Mouse (Mus musculus): ENCODE measurements around the gene Epn3. TPM values are rescaled to one million over a fixed set of nuclear protein-coding genes. Genes with fewer than 3 reads are reported as not detected.

The Epn3 gene
- polyA plus RNA-seq, 1 experiment from 2014 or later, result 0.27 TPM

GRCm38 (mm10) chr11:94469136-94470064 lies 30.4 kb downstream of the Epn3 start:
- ATAC-seq (ENCODE audit: low FRiP score) (no peak), DNase-seq (ENCODE audit: low spot score, missing footprints) (no peak)
- 12% methylated on average over 9 of the region's 9 CpGs for WGBS
- Histone ChIP-seq H3K4me2 (peak overlapping the region; percentile 19), H3K4me3 (ENCODE audit: low read depth, low read length) (no peak overlapping the region; the same call in 1 of the 2 replicates), H3K36me3 (ENCODE audit: control insufficient read depth, insufficient read depth, low read length) (no peaks in the 10 kb centered on the region), H3K9ac (ENCODE audit: low read length) (peak overlapping the region; percentile 24), H3K4me1 (ENCODE audit: control insufficient read depth, insufficient read depth, low read length) (peaks cover 57% of the 10 kb centered on the region), H3K9me3 (ENCODE audit: control insufficient read depth, low read length) (no peaks in the 10 kb centered on the region), H3K27me3 (ENCODE audit: control insufficient read depth, insufficient read depth, low read length) (peaks cover under 1% of the 10 kb centered on the region; the same call in 1 of the 2 replicates), H3K27ac (ENCODE audit: low read depth, low read length) (peak overlapping the region; percentile 88)

GRCm38 (mm10) chr11:94468582-94469064 lies 31.2 kb downstream of the Epn3 start:
- no peaks in the 10 kb centered on the region for H3K36me3 ChIP-seq (ENCODE audit: control insufficient read depth, insufficient read depth, low read length)
- DNase-seq (ENCODE audit: low spot score, missing footprints) (peak; percentile 98), ATAC-seq (ENCODE audit: low FRiP score) (peak; percentile 89)
- peak overlapping the region; percentile 88 for H3K27ac ChIP-seq (ENCODE audit: low read depth, low read length)
- no peak overlapping the region for H3K9ac ChIP-seq (ENCODE audit: low read length)
- peak overlapping the region; percentile 19 for H3K4me2 ChIP-seq
- 2% methylated on average over 4 of the region's 4 CpGs for WGBS
- H3K27me3 ChIP-seq (ENCODE audit: control insufficient read depth, insufficient read depth, low read length), result no peaks in the 10 kb centered on the region
- H3K4me1 ChIP-seq (ENCODE audit: control insufficient read depth, insufficient read depth, low read length), result peaks cover 56% of the 10 kb centered on the region
- H3K4me3 ChIP-seq (ENCODE audit: low read depth, low read length), result no peak overlapping the region
- no peaks in the 10 kb centered on the region for H3K9me3 ChIP-seq (ENCODE audit: control insufficient read depth, low read length)

GRCm38 (mm10) chr11:94466333-94466855 lies 33.4 kb downstream of the Epn3 start:
- H3K4me1 ChIP-seq (ENCODE audit: control insufficient read depth, insufficient read depth, low read length), result peaks cover 43% of the 10 kb centered on the region
- H3K9ac ChIP-seq (ENCODE audit: low read length), result no peak overlapping the region
- ATAC-seq (ENCODE audit: low FRiP score) (no peak), DNase-seq (ENCODE audit: low spot score, missing footprints) (no peak)
- 89% methylated on average over 17 of the region's 17 CpGs for WGBS
- H3K27me3 ChIP-seq (ENCODE audit: control insufficient read depth, insufficient read depth, low read length), result no peaks in the 10 kb centered on the region
- no peaks in the 10 kb centered on the region for H3K36me3 ChIP-seq (ENCODE audit: control insufficient read depth, insufficient read depth, low read length)
- no peak overlapping the region for H3K4me2 ChIP-seq
- H3K4me3 ChIP-seq (ENCODE audit: low read depth, low read length), result no peak overlapping the region
- H3K27ac ChIP-seq (ENCODE audit: low read depth, low read length), result no peak overlapping the region
- no peaks in the 10 kb centered on the region for H3K9me3 ChIP-seq (ENCODE audit: control insufficient read depth, low read length)

- peaks cover 22% of the 10 kb centered on the region for H3K4me1 ChIP-seq (ENCODE audit: control insufficient read depth, insufficient read depth, low read length)
- no peak for DNase-seq (ENCODE audit: low spot score, missing footprints)
- no peaks in the 10 kb centered on the region for H3K27me3 ChIP-seq (ENCODE audit: control insufficient read depth, insufficient read depth, low read length)
- ATAC-seq (ENCODE audit: low FRiP score), result no peak
- H3K36me3 ChIP-seq (ENCODE audit: control insufficient read depth, insufficient read depth, low read length), result no peaks in the 10 kb centered on the region; the same call in 1 of the 2 replicates
- no peak overlapping the region for H3K4me3 ChIP-seq (ENCODE audit: low read depth, low read length)
- H3K4me2 ChIP-seq, result no peak overlapping the region
- no peaks in the 10 kb centered on the region for H3K9me3 ChIP-seq (ENCODE audit: control insufficient read depth, low read length)
- WGBS, result 38% methylated on average over 2 of the region's 2 CpGs
- H3K9ac ChIP-seq (ENCODE audit: low read length), result no peak overlapping the region
- H3K27ac ChIP-seq (ENCODE audit: low read depth, low read length), result no peak overlapping the region
Measured at GRCm38 (mm10) chr11:94464170-94464569, 35.6 kb downstream of the Epn3 start.

GRCm38 (mm10) chr11:94461856-94462255 lies 37.9 kb downstream of the Epn3 start:
- Histone ChIP-seq H3K27me3 (ENCODE audit: control insufficient read depth, insufficient read depth, low read length) (no peaks in the 10 kb centered on the region), H3K4me1 (ENCODE audit: control insufficient read depth, insufficient read depth, low read length) (peaks cover 8% of the 10 kb centered on the region), H3K36me3 (ENCODE audit: control insufficient read depth, insufficient read depth, low read length) (no peaks in the 10 kb centered on the region; the same call in 1 of the 2 replicates), H3K9me3 (ENCODE audit: control insufficient read depth, low read length) (no peaks in the 10 kb centered on the region), H3K9ac (ENCODE audit: low read length) (no peak overlapping the region), H3K4me2 (no peak overlapping the region), H3K4me3 (ENCODE audit: low read depth, low read length) (no peak overlapping the region), H3K27ac (ENCODE audit: low read depth, low read length) (no peak overlapping the region)
- no peak for DNase-seq (ENCODE audit: low spot score, missing footprints)
- 88% methylated on average over 11 of the region's 11 CpGs for WGBS
- ATAC-seq (ENCODE audit: low FRiP score), result no peak

- 84% methylated on average over 15 of the region's 15 CpGs for WGBS
Measured at GRCm38 (mm10) chr11:94457001-94457400, 42.8 kb downstream of the Epn3 start.

GRCm38 (mm10) chr11:94456347-94456746 lies 43.4 kb downstream of the Epn3 start:
- no peak overlapping the region for H3K9ac ChIP-seq (ENCODE audit: low read length)
- no peaks in the 10 kb centered on the region for H3K27me3 ChIP-seq (ENCODE audit: control insufficient read depth, insufficient read depth, low read length)
- no peak overlapping the region for H3K27ac ChIP-seq (ENCODE audit: low read depth, low read length)
- H3K4me1 ChIP-seq (ENCODE audit: control insufficient read depth, insufficient read depth, low read length), result no peaks in the 10 kb centered on the region; the same call in 1 of the 2 replicates
- no peak overlapping the region for H3K4me3 ChIP-seq (ENCODE audit: low read depth, low read length)
- DNase-seq (ENCODE audit: low spot score, missing footprints), result no peak
- no peak overlapping the region for H3K4me2 ChIP-seq
- H3K36me3 ChIP-seq (ENCODE audit: control insufficient read depth, insufficient read depth, low read length), result no peaks in the 10 kb centered on the region; the same call in 1 of the 2 replicates
- ATAC-seq (ENCODE audit: low FRiP score), result no peak
- no peaks in the 10 kb centered on the region for H3K9me3 ChIP-seq (ENCODE audit: control insufficient read depth, low read length)
- WGBS, result 83% methylated on average over 3 of the region's 3 CpGs

More at GRCm38 (mm10) chr11:94457001-94457400, 42.8 kb downstream of the Epn3 start:
- ATAC-seq (ENCODE audit: low FRiP score) (no peak), DNase-seq (ENCODE audit: low spot score, missing footprints) (no peak)
- Histone ChIP-seq H3K9me3 (ENCODE audit: control insufficient read depth, low read length) (no peaks in the 10 kb centered on the region), H3K36me3 (ENCODE audit: control insufficient read depth, insufficient read depth, low read length) (no peaks in the 10 kb centered on the region; the same call in 1 of the 2 replicates), H3K4me1 (ENCODE audit: control insufficient read depth, insufficient read depth, low read length) (no peaks in the 10 kb centered on the region; the same call in 1 of the 2 replicates), H3K4me3 (ENCODE audit: low read depth, low read length) (no peak overlapping the region), H3K4me2 (no peak overlapping the region), H3K27me3 (ENCODE audit: control insufficient read depth, insufficient read depth, low read length) (no peaks in the 10 kb centered on the region), H3K9ac (ENCODE audit: low read length) (no peak overlapping the region), H3K27ac (ENCODE audit: low read depth, low read length) (no peak overlapping the region)

GRCm38 (mm10) chr11:94455161-94455820 lies 44.5 kb downstream of the Epn3 start:
- no peak overlapping the region for H3K9ac ChIP-seq (ENCODE audit: low read length)
- no peak overlapping the region for H3K4me3 ChIP-seq (ENCODE audit: low read depth, low read length)
- DNase-seq (ENCODE audit: low spot score, missing footprints), result no peak
- no peak overlapping the region for H3K27ac ChIP-seq (ENCODE audit: low read depth, low read length)
- H3K4me2 ChIP-seq, result no peak overlapping the region
- no peaks in the 10 kb centered on the region; the same call in 1 of the 2 replicates for H3K36me3 ChIP-seq (ENCODE audit: control insufficient read depth, insufficient read depth, low read length)
- 83% methylated on average over 10 of the region's 10 CpGs for WGBS
- H3K9me3 ChIP-seq (ENCODE audit: control insufficient read depth, low read length), result no peaks in the 10 kb centered on the region
- ATAC-seq (ENCODE audit: low FRiP score), result no peak
- no peaks in the 10 kb centered on the region for H3K27me3 ChIP-seq (ENCODE audit: control insufficient read depth, insufficient read depth, low read length)
- no peaks in the 10 kb centered on the region; the same call in 1 of the 2 replicates for H3K4me1 ChIP-seq (ENCODE audit: control insufficient read depth, insufficient read depth, low read length)
